Mouse (Mus musculus) ovary, postnatal 10 days (tissue): Measurements from ENCODE around the gene Nucb1.
"Not testable (repeated sequence)": the region's sequence is repeated elsewhere in the genome, so short reads cannot be mapped to it uniquely, and the experiment has no call there.

ENCODE experiments used
- DNase-seq: peaks from one replicate; pipeline ENCODE4 v3.0.0; 2022; ENCODE audit warnings: low spot score

Gene Nucb1

GRCm38 (mm10) chr7:45509912-45510787 is at the start of gene Nucb1:
Gene Nucb1 (minus strand): TSS chr7:45510406.
- peak; percentile 81 for DNase-seq

GRCm38 (mm10) chr7:45558907-45559306 is 48.7 kb upstream of the Nucb1 start:
- no peak for DNase-seq

- no peak for DNase-seq
Observed at GRCm38 (mm10) chr7:45555787-45556186, 45.6 kb upstream of the Nucb1 start.

- DNase-seq, result no peak
Observed at GRCm38 (mm10) chr7:45554744-45555143, 44.5 kb upstream of the Nucb1 start, which contains the start of gene Hsd17b14. Gene Hsd17b14 (plus strand): TSS chr7:45554893.

GRCm38 (mm10) chr7:45553990-45554389 is 43.8 kb upstream of the Nucb1 start:
- DNase-seq, result no peak

- DNase-seq, result no peak
Observed at GRCm38 (mm10) chr7:45553519-45553918, 43.3 kb upstream of the Nucb1 start.

GRCm38 (mm10) chr7:45551512-45551883 is 41.3 kb upstream of the Nucb1 start:
- DNase-seq, result no peak

GRCm38 (mm10) chr7:45550821-45551511 is 40.8 kb upstream of the Nucb1 start:
- DNase-seq, result no peak

- no peak for DNase-seq
Observed at GRCm38 (mm10) chr7:45549641-45550436, 39.6 kb upstream of the Nucb1 start.

GRCm38 (mm10) chr7:45544525-45544924 is 34.3 kb upstream of the Nucb1 start:
- DNase-seq, result no peak

GRCm38 (mm10) chr7:45540213-45540612 is 30.0 kb upstream of the Nucb1 start:
- no peak for DNase-seq

- DNase-seq, result no peak
Observed at GRCm38 (mm10) chr7:45539095-45539494, 28.9 kb upstream of the Nucb1 start.

GRCm38 (mm10) chr7:45538163-45539041 is 28.2 kb upstream of the Nucb1 start:
- no peak for DNase-seq

GRCm38 (mm10) chr7:45537602-45538001 is 27.4 kb upstream of the Nucb1 start:
- DNase-seq, result no peak

GRCm38 (mm10) chr7:45535676-45536075 is 25.5 kb upstream of the Nucb1 start:
- no peak for DNase-seq

GRCm38 (mm10) chr7:45530643-45531042 is 20.4 kb upstream of the Nucb1 start:
- DNase-seq, result no peak

- DNase-seq, result no peak
Observed at GRCm38 (mm10) chr7:45529461-45529860, 19.3 kb upstream of the Nucb1 start.

- not testable (repeated sequence) for DNase-seq
Observed at GRCm38 (mm10) chr7:45527169-45527568, 17.0 kb upstream of the Nucb1 start.

GRCm38 (mm10) chr7:45526474-45527120 is 16.4 kb upstream of the Nucb1 start:
- DNase-seq, result no peak

GRCm38 (mm10) chr7:45525809-45526473 is 15.7 kb upstream of the Nucb1 start, which contains the start of the genes Ppp1r15a and Plekha4:
Gene Ppp1r15a (minus strand): TSS chr7:45526268.
Gene Plekha4 (plus strand): TSS chr7:45526330.
- DNase-seq, result peak; percentile 97
